11 mouse cellular contexts compared by ENCODE assay signal in the genomic region with DNA sequence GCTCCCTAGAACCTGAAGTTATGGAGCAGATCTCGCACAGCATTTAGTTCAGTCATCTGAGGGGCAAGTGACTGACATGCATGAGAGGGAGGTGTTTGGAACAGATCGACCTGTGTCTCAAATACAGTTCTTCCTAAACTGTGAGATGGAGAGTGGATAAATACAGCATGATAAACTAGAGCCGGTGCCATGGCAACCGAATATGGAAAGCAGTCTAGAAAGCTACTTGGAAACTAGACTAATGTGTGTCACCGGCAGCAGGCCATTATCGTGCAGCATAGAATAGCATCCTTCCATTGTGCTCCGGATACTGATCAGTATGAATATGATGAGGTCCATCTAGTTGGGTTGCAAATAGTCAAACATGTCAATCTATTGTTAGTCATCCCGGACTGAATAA. TPM values are rescaled to one million over a fixed set of nuclear protein-coding genes. Genes with fewer than 3 reads are reported as not detected.
DNase-seq lines count a peak whose midpoint lies in the region; ATAC-seq lines count a peak whose summit lies in the region.
"Had no signal": no experiment of that assay in that cellular context is flagged by ENCODE, and none has a peak within 500 bp of the region (broad histone marks: within the 10 kb centered on the region; RNA-seq: fewer than 3 reads in every experiment).

No protein-coding gene starts in this region.

- no peak overlapping the region for H3K4me2 ChIP-seq in hindbrain, embryonic 12.5 days (replicated peaks)
- H3K4me2 ChIP-seq in forebrain, embryonic 14.5 days (ENCODE audit: low read length), result no peak overlapping the region
- H3K4me2 ChIP-seq: kidney, embryonic 15.5 days; neural tube, embryonic 12.5 days had no signal

- no peak overlapping the region for H3K9ac ChIP-seq in hindbrain, embryonic 12.5 days
- H3K9ac ChIP-seq in forebrain, embryonic 14.5 days (ENCODE audit: low read length), result no peak overlapping the region
- H3K9ac ChIP-seq: kidney, embryonic 15.5 days; neural tube, embryonic 12.5 days had no signal

- peaks cover 19% of the 10 kb centered on the region; the same call in 1 of the 2 replicates for H3K4me1 ChIP-seq in hindbrain, embryonic 12.5 days
- H3K4me1 ChIP-seq in hindbrain, embryonic 10.5 days (replicated peaks), result peaks cover 20% of the 10 kb centered on the region
- no peaks in the 10 kb centered on the region for H3K4me1 ChIP-seq in forebrain, embryonic 14.5 days (ENCODE audit: control insufficient read depth, insufficient read depth, low read length)

- H3K27ac ChIP-seq in hindbrain, embryonic 12.5 days, result no peak overlapping the region
- no peak overlapping the region for H3K27ac ChIP-seq in hindbrain, embryonic 10.5 days
- H3K27ac ChIP-seq in forebrain, embryonic 14.5 days (ENCODE audit: low read depth, low read length), result no peak overlapping the region
- H3K27ac ChIP-seq: neural tube, embryonic 12.5 days had no signal

- no peak overlapping the region for H3K4me3 ChIP-seq in hindbrain, embryonic 12.5 days
- H3K4me3 ChIP-seq in hindbrain, embryonic 10.5 days, result no peak overlapping the region
- H3K4me3 ChIP-seq in forebrain, embryonic 14.5 days (ENCODE audit: low read depth, low read length), result no peak overlapping the region
- H3K4me3 ChIP-seq: kidney, embryonic 15.5 days; neural tube, embryonic 12.5 days had no signal

- peak; percentile 38; the same call in 1 of the 2 replicates for ATAC-seq in hindbrain, embryonic 12.5 days (ENCODE audit: low FRiP score)
- peak; percentile 50 for ATAC-seq in forebrain, embryonic 14.5 days
- ATAC-seq: CD4-positive, CD25-positive, alpha-beta regulatory T cell, adult 4 months had no signal

- H3K36me3 ChIP-seq in hindbrain, embryonic 12.5 days, result no peaks in the 10 kb centered on the region
- 0 out of 2 replicates have a peak, but pooled peaks cover 5% of the 10 kb centered on the region for H3K36me3 ChIP-seq in hindbrain, embryonic 10.5 days
- no peaks in the 10 kb centered on the region for H3K36me3 ChIP-seq in forebrain, embryonic 14.5 days (ENCODE audit: control insufficient read depth, insufficient read depth, low read length)
- H3K36me3 ChIP-seq: kidney, embryonic 15.5 days; neural tube, embryonic 12.5 days had no signal

- no peaks in the 10 kb centered on the region for H3K27me3 ChIP-seq in hindbrain, embryonic 12.5 days
- no peaks in the 10 kb centered on the region for H3K27me3 ChIP-seq in hindbrain, embryonic 10.5 days (ENCODE audit: insufficient read depth, poor library complexity, severe bottlenecking)
- no peaks in the 10 kb centered on the region for H3K27me3 ChIP-seq in forebrain, embryonic 14.5 days (replicated peaks; ENCODE audit: control insufficient read depth, insufficient read depth, low read length)
- H3K27me3 ChIP-seq: kidney, embryonic 15.5 days; neural tube, embryonic 12.5 days had no signal

- no peak for DNase-seq in hindbrain, embryonic 10.5 days (ENCODE audit: low spot score)
- DNase-seq in forebrain, embryonic 14.5 days (ENCODE audit: low spot score), result peak; percentile 58
- peak; percentile 45 to 56 for DNase-seq in layer of hippocampus, adult 8-10 months (ENCODE audit: low spot score in 2 of 2)
- peak; percentile 51 for DNase-seq in right cerebral cortex, postnatal 14 days
- no peak for DNase-seq in gastrocnemius, postnatal 14 days
- DNase-seq in urinary bladder, postnatal 25 days (ENCODE audit: low spot score), result no peak
- no peak for DNase-seq in lung, postnatal 10 days

- intact Hi-C loops in gastrocnemius, postnatal 14 days (cut with DNase I; ENCODE audit: low total_unique reads), result no loop called here

- H3K9me3 ChIP-seq in hindbrain, embryonic 12.5 days (replicated peaks), result no peaks in the 10 kb centered on the region
- H3K9me3 ChIP-seq in hindbrain, embryonic 10.5 days, result no peaks in the 10 kb centered on the region
- H3K9me3 ChIP-seq in forebrain, embryonic 14.5 days (replicated peaks; ENCODE audit: control insufficient read depth, low read length), result no peaks in the 10 kb centered on the region
- H3K9me3 ChIP-seq: kidney, embryonic 15.5 days; neural tube, embryonic 12.5 days had no signal

- 72% methylated on average over 8 of the region's 8 CpGs for WGBS in hindbrain, embryonic 12.5 days
- WGBS in hindbrain, embryonic 10.5 days, result 89% methylated on average over 8 of the region's 8 CpGs
- WGBS in forebrain, embryonic 14.5 days, result 84% methylated on average over 8 of the region's 8 CpGs

RNA-seq across cellular contexts. Expression of a gene that starts 17.5 kb away (rescaled TPM):
- 16.4 and 20.0 TPM in 2 replicates for polyA plus RNA-seq in hindbrain, embryonic 12.5 days (2016; fragmentation: Nextera tagmentation; extraction: Ambion mirVana)
- polyA plus RNA-seq in hindbrain, embryonic 10.5 days (2016; fragmentation: Nextera tagmentation; extraction: Ambion mirVana), result 14.7 and 17.2 TPM in 2 replicates
- polyA plus RNA-seq in forebrain, embryonic 14.5 days (2014; fragmentation: Nextera tagmentation; extraction: Ambion mirVana), result 24.6 and 25.7 TPM in 2 replicates
- 100 to 1,000 TPM; 272 to 325 (median 301) TPM for total RNA-seq in layer of hippocampus, adult 8-10 months (2022)
- 10 to 100 TPM; 20.0 to 34.2 TPM for total RNA-seq in gastrocnemius, postnatal 14 days (2021)

RNA-seq across cellular contexts. Expression of a gene that starts 17.7 kb away (rescaled TPM):
- 2.6 TPM in 2 replicates for polyA plus RNA-seq in hindbrain, embryonic 12.5 days (2016; fragmentation: Nextera tagmentation; extraction: Ambion mirVana)
- 1.2 TPM in 2 replicates for polyA plus RNA-seq in hindbrain, embryonic 10.5 days (2016; fragmentation: Nextera tagmentation; extraction: Ambion mirVana)
- 1.8 and 2.5 TPM in 2 replicates for polyA plus RNA-seq in forebrain, embryonic 14.5 days (2014; fragmentation: Nextera tagmentation; extraction: Ambion mirVana)
- 10 to 100 TPM; 14.8 to 17.8 (median 16.1) TPM for total RNA-seq in layer of hippocampus, adult 8-10 months (2022)
- total RNA-seq in gastrocnemius, postnatal 14 days (2021), result under 1 TPM; 0.08 to 0.20 TPM

Comparison
In these comparisons a context has a peak if more than half of its experiments do, and no peak if none do; other contexts are left out.
1. DNase-seq: peak in forebrain, embryonic 14.5 days (single experiment), layer of hippocampus, adult 8-10 months (2 of 2) and right cerebral cortex, postnatal 14 days (single experiment); none in hindbrain, embryonic 10.5 days (single experiment), gastrocnemius, postnatal 14 days (single experiment), urinary bladder, postnatal 25 days (single experiment) and lung, postnatal 10 days (single experiment).